Mouse (Mus musculus) heart, postnatal 0 days (tissue): ENCODE measurements around the gene Gm44502. TPM values are rescaled to one million over a fixed set of nuclear protein-coding genes. Genes with fewer than 3 reads are reported as not detected.

Experiments
- ATAC-seq: fragments of 200-750 bp; cut with Nextera tagmentation; 2 replicates; pipeline ENCODE4 v1.8.0; 2017; ENCODE audit warnings: low read depth, moderate number of reproducible peaks, moderate library complexity; ENCODE audit not compliant: insufficient read depth
- DNase-seq: peaks from one replicate; pipeline ENCODE4 v3.0.0-alpha.2; 2016; ENCODE audit warnings: low spot score
- H3K27ac ChIP-seq: fragments of 300-500 bp; sonication (generic); 2 replicates; pipeline ENCODE4 v1.5.1; 2014; ENCODE audit warnings: low read depth, mild to moderate bottlenecking
- H3K27me3 ChIP-seq: fragments of 300-500 bp; sonication (generic); 2 replicates; pipeline ENCODE4 v1.6.1; 2014; ENCODE audit warnings: low read length, mixed read lengths; ENCODE audit not compliant: control insufficient read depth, insufficient read depth
- H3K36me3 ChIP-seq: fragments of 300-500 bp; sonication (generic); replicated peaks from 2 replicates; pipeline ENCODE4 v1.6.1; 2014; ENCODE audit warnings: low read length, mixed read lengths; ENCODE audit not compliant: control insufficient read depth, insufficient read depth
- H3K4me1 ChIP-seq: fragments of 300-500 bp; sonication (generic); 2 replicates; pipeline ENCODE4 v1.6.1; 2014; ENCODE audit warnings: antibody characterized with exemption; ENCODE audit not compliant: control insufficient read depth, insufficient read depth
- H3K4me2 ChIP-seq: fragments of 300-500 bp; sonication (generic); 2 replicates; pipeline ENCODE4 v1.6.1; 2014; ENCODE audit warnings: low read depth, mild to moderate bottlenecking, low read length, moderate library complexity
- H3K4me3 ChIP-seq: fragments of 300-500 bp; sonication (generic); 2 replicates; pipeline ENCODE4 v1.5.1; 2014; ENCODE audit warnings: low read depth, low read length
- H3K9ac ChIP-seq: fragments of 300-500 bp; sonication (generic); replicated peaks from 2 replicates; pipeline ENCODE4 v1.6.1; 2014; ENCODE audit warnings: low read depth, low read length, mixed read lengths
- H3K9me3 ChIP-seq: fragments of 300-500 bp; sonication (generic); replicated peaks from 2 replicates; pipeline ENCODE4 v1.6.1; 2016; ENCODE audit warnings: low read length; ENCODE audit not compliant: control insufficient read depth
- CTCF ChIP-seq: IDR thresholded peaks from 2 replicates; pipeline ENCODE4 v1.5.1; 2016; ENCODE audit warnings: antibody characterized with exemption, control low read depth, low read depth
- EP300 ChIP-seq: IDR thresholded peaks from 2 replicates; pipeline ENCODE4 v1.6.1; 2016; ENCODE audit warnings: antibody characterized with exemption, low read depth
- WGBS: fragments of 180-500 bp; shearing (Covaris S2); extraction: QIAGEN DNeasy Blood & Tissue Kit; methylation state at CpG from one replicate; pipeline ENCODE4 v1.1.7; 2014; 5-methylcytosine and 5-hydroxymethylcytosine counted together
- polyA plus RNA-seq: library from polyadenylated mRNA; unstranded; fragments of >200 nt; fragmentation: Nextera tagmentation; extraction: Ambion mirVana; gene quantifications from 2 replicates; pipeline ENCODE4 v1.2.1, GENCODE M21; 2015
- total RNA-seq: library from RNA; depleted of rRNA; stranded (reverse); fragments of >200 nt; gene quantifications from 2 replicates; pipeline ENCODE4 v1.2.3, GENCODE M21; 2014; ENCODE audit warnings: low replicate concordance

Gm44502 gene
- total and polyA plus RNA-seq, 2 experiments from 2014 or later, result 0.08 to 0.82 TPM

- no peak for DNase-seq
- H3K27me3 ChIP-seq, result peaks cover 40% of the 10 kb centered on the region
These were observed 51.3 kb downstream of the Gm44502 start for GRCm38 (mm10) chr15:89377938-89378828.

GRCm38 (mm10) chr15:89377362-89377761 lies 52.1 kb downstream of the Gm44502 start:
- Histone ChIP-seq H3K27me3 (peaks cover 40% of the 10 kb centered on the region), H3K9me3 (no peaks in the 10 kb centered on the region), H3K4me2 (no peak overlapping the region), H3K9ac (no peak overlapping the region), H3K36me3 (no peaks in the 10 kb centered on the region), H3K27ac (no peak overlapping the region), H3K4me3 (no peak overlapping the region), H3K4me1 (peaks cover 12% of the 10 kb centered on the region; the same call in 1 of the 2 replicates)
- DNase-seq (no peak), ATAC-seq (no peak)
- TF ChIP-seq CTCF, result no peak
- no peak for TF ChIP-seq EP300
- 12% methylated on average over 18 of the region's 18 CpGs for WGBS

More at GRCm38 (mm10) chr15:89377938-89378828, 51.3 kb downstream of the Gm44502 start:
- no peak for TF ChIP-seq CTCF
- no peak for TF ChIP-seq EP300
- 14% methylated on average over 46 of the region's 46 CpGs for WGBS
- Histone ChIP-seq H3K9me3 (no peaks in the 10 kb centered on the region), H3K36me3 (no peaks in the 10 kb centered on the region), H3K9ac (no peak overlapping the region), H3K4me3 (peak overlapping the region; percentile 44), H3K27ac (no peak overlapping the region), H3K4me2 (peak overlapping the region; percentile 71), H3K4me1 (peaks cover 6% of the 10 kb centered on the region; the same call in 1 of the 2 replicates)
- ATAC-seq, result no peak

- no peak within 1 kb of the TSS for H3K27ac ChIP-seq
- H3K4me2 ChIP-seq, result no peak within 1 kb of the TSS
- peaks cover 40% of the 10 kb centered on the region for H3K27me3 ChIP-seq
- H3K4me3 ChIP-seq, result no peak within 1 kb of the TSS
- TF ChIP-seq CTCF (no peak), EP300 (no peak)
- H3K4me1 ChIP-seq, result peaks cover 12% of the 10 kb centered on the region; the same call in 1 of the 2 replicates
- ATAC-seq (no peak), DNase-seq (no peak)
- H3K9me3 ChIP-seq, result no peaks in the 10 kb centered on the region
- 30% methylated on average over 16 of the region's 16 CpGs for WGBS
- no peak within 1 kb of the TSS for H3K9ac ChIP-seq
- H3K36me3 ChIP-seq, result peaks cover 2% of the 10 kb centered on the region
These were observed 52.5 kb downstream of the Gm44502 start, which contains the start of gene Tymp for GRCm38 (mm10) chr15:89376957-89377356. TSS of gene Tymp (minus strand) at chr15:89377039.

- H3K4me2 ChIP-seq, result no peak overlapping the region
- no peak overlapping the region for H3K4me3 ChIP-seq
- DNase-seq, result no peak
- peaks cover 12% of the 10 kb centered on the region; the same call in 1 of the 2 replicates for H3K4me1 ChIP-seq
- no peak for TF ChIP-seq EP300
- no peak for TF ChIP-seq CTCF
- H3K9ac ChIP-seq, result no peak overlapping the region
- WGBS, result 66% methylated on average over 7 of the region's 7 CpGs
- H3K36me3 ChIP-seq, result peaks cover 12% of the 10 kb centered on the region
- H3K27me3 ChIP-seq, result peaks cover 40% of the 10 kb centered on the region
- H3K9me3 ChIP-seq, result no peaks in the 10 kb centered on the region
- ATAC-seq, result no peak
- no peak overlapping the region for H3K27ac ChIP-seq
These were observed 53.5 kb downstream of the Gm44502 start for GRCm38 (mm10) chr15:89376040-89376439.

GRCm38 (mm10) chr15:89374801-89375534 lies 54.5 kb downstream of the Gm44502 start:
- DNase-seq, result no peak
- H3K4me2 ChIP-seq, result no peak overlapping the region

More at GRCm38 (mm10) chr15:89374801-89375534, 54.5 kb downstream of the Gm44502 start:
- WGBS, result 90% methylated on average over 17 of the region's 17 CpGs
- Histone ChIP-seq H3K4me3 (no peak overlapping the region), H3K27me3 (peaks cover 35% of the 10 kb centered on the region), H3K4me1 (peaks cover 12% of the 10 kb centered on the region; the same call in 1 of the 2 replicates), H3K27ac (no peak overlapping the region), H3K9ac (no peak overlapping the region), H3K9me3 (no peaks in the 10 kb centered on the region), H3K36me3 (peaks cover 22% of the 10 kb centered on the region)
- no peak for ATAC-seq
- TF ChIP-seq CTCF (no peak), EP300 (no peak)
